23 mouse cellular contexts compared by ENCODE assay signal in the genomic region with DNA sequence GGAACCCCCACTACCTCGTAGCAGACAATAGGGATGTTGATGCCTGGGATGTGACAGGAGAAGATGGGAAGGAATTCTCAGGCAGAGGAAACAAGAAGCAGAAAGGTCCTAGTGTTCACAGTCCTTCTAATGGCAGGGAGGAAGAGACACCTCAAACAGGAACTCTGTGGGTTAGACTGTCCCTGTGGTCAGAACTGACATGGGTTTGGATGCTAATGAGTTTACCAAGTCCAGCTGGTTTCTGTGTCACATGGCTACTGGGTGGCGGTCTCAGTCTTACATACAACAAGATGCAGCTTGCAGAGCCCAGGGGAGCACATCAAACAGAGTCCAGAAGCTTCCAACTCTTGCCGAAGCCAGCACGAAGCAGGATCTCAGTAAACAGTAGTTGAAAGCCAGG.
"Had no signal": no experiment of that assay in that cellular context is flagged by ENCODE, and none has a peak within 500 bp of the region (broad histone marks: within the 10 kb centered on the region; RNA-seq: fewer than 3 reads in every experiment).

No protein-coding gene starts in this region.

- DNase-seq: gastrocnemius, postnatal 10 days; gastrocnemius, postnatal 25 days; heart, adult 11 months; heart, adult 2 months; heart, postnatal 14 days; heart, postnatal 36 days; kidney, adult 18-20 months; kidney, adult 8-10 months; kidney, postnatal 10 days; kidney, postnatal 25 days; kidney, postnatal 4 days; liver; liver, embryonic 13.5 days had no signal

- ATAC-seq: hindbrain, postnatal 0 days; intestine, embryonic 16.5 days had no signal

- H3K4me3 ChIP-seq: heart, adult 2 months; heart, embryonic 13.5 days; heart, embryonic 15.5 days; hindbrain, embryonic 13.5 days; hindbrain, embryonic 15.5 days; layer of hippocampus, adult 2 months; limb, embryonic 10.5 days; limb, embryonic 12.5 days; liver, embryonic 13.5 days; liver, embryonic 15.5 days had no signal

- H3K27ac ChIP-seq: heart, adult 2 months; heart, embryonic 13.5 days; heart, embryonic 15.5 days; hindbrain, embryonic 13.5 days; hindbrain, embryonic 15.5 days; hindbrain, postnatal 0 days; layer of hippocampus, adult 2 months; limb, embryonic 10.5 days; limb, embryonic 12.5 days; liver, embryonic 13.5 days; liver, embryonic 15.5 days had no signal
